Mouse (Mus musculus) gastrocnemius, postnatal 14 days (tissue): Measurements from ENCODE around the gene Clic4. TPM values are rescaled to one million over a fixed set of nuclear protein-coding genes. Genes with fewer than 3 reads are reported as not detected.
A peak's percentile ranks its signal among the peaks of the same experiment; 100 is the strongest.

Experiments used
- DNase-seq: peaks from one replicate; pipeline ENCODE4 v3.0.0; 2021; ENCODE audit warnings: mixed read lengths
- intact Hi-C: fragments of 180-260 bp; cut with DNase I; formaldehyde crosslinking; loops from one replicate; pipeline ENCODE4 v1.15.1; 2025; ENCODE audit warnings: low total_unique reads
- total RNA-seq, 2 experiments: library from RNA; stranded (reverse); gene quantifications; 2 replicates each; pipeline ENCODE4 v1.2.3; 2021

The Clic4 gene
- total RNA-seq, 2 experiments from 2014 or later = 41.0 to 50.9 TPM

GRCm38 (mm10) chr4:135270476-135270875, 2.1 kb downstream of the Clic4 start:
- intact Hi-C loops = loop anchor here (5.0 kb wide), 2 partner anchors 37 to 43 kb away; no protein-coding TSS in a partner anchor
- DNase-seq = no peak

GRCm38 (mm10) chr4:135269656-135270341, 2.8 kb downstream of the Clic4 start:
- DNase-seq = no peak

GRCm38 (mm10) chr4:135267521-135267920, 5.1 kb downstream of the Clic4 start:
- DNase-seq = no peak
- intact Hi-C loops = no loop called here

More at GRCm38 (mm10) chr4:135269656-135270341, 2.8 kb downstream of the Clic4 start:
- intact Hi-C loops = loop anchor here (5.0 kb wide), 2 partner anchors 38 to 42 kb away; no protein-coding TSS in a partner anchor

GRCm38 (mm10) chr4:135266987-135267386, 5.6 kb downstream of the Clic4 start:
- intact Hi-C loops = no loop called here
- DNase-seq = no peak

GRCm38 (mm10) chr4:135260434-135260833, 12.2 kb downstream of the Clic4 start:
- intact Hi-C loops = no loop called here

GRCm38 (mm10) chr4:135258521-135258920, 14.1 kb downstream of the Clic4 start:
- peak; percentile 20 for DNase-seq
- intact Hi-C loops = no loop called here

More at GRCm38 (mm10) chr4:135260434-135260833, 12.2 kb downstream of the Clic4 start:
- no peak for DNase-seq

GRCm38 (mm10) chr4:135257881-135258476, 14.6 kb downstream of the Clic4 start:
- intact Hi-C loops = no loop called here
- no peak for DNase-seq

- no peak for DNase-seq
- intact Hi-C loops = no loop called here
Observed at GRCm38 (mm10) chr4:135256536-135257450, 15.8 kb downstream of the Clic4 start.

- intact Hi-C loops = no loop called here
- DNase-seq = no peak
Observed at GRCm38 (mm10) chr4:135254770-135255169, 17.8 kb downstream of the Clic4 start.

- no peak for DNase-seq
- intact Hi-C loops = no loop called here
Observed at GRCm38 (mm10) chr4:135254321-135254720, 18.3 kb downstream of the Clic4 start.

- no peak for DNase-seq
- intact Hi-C loops = no loop called here
Observed at GRCm38 (mm10) chr4:135253239-135254039, 19.2 kb downstream of the Clic4 start.

- no peak for DNase-seq
- intact Hi-C loops = no loop called here
Observed at GRCm38 (mm10) chr4:135251801-135252200, 20.8 kb downstream of the Clic4 start.

- DNase-seq = no peak
- intact Hi-C loops = no loop called here
Observed at GRCm38 (mm10) chr4:135248250-135249018, 24.2 kb downstream of the Clic4 start.

- DNase-seq = no peak
- intact Hi-C loops = no loop called here
Observed at GRCm38 (mm10) chr4:135246866-135247756, 25.5 kb downstream of the Clic4 start.

- DNase-seq = no peak
- intact Hi-C loops = no loop called here
Observed at GRCm38 (mm10) chr4:135246444-135246843, 26.2 kb downstream of the Clic4 start.

GRCm38 (mm10) chr4:135245841-135246240, 26.8 kb downstream of the Clic4 start:
- intact Hi-C loops = no loop called here
- DNase-seq = no peak

GRCm38 (mm10) chr4:135244335-135244734, 28.3 kb downstream of the Clic4 start:
- intact Hi-C loops = no loop called here
- DNase-seq = peak; percentile 31
